Mouse (Mus musculus) ES-Bruce4 (cell line): ENCODE measurements around the gene Phactr1. TPM values are rescaled to one million over a fixed set of nuclear protein-coding genes. Genes with fewer than 3 reads are reported as not detected.

Experiments
- H3K27ac ChIP-seq: 2 replicates; pipeline ENCODE4 v1.5.1; 2012; ENCODE audit warnings: low read length, inconsistent platforms; ENCODE audit not compliant: insufficient read depth
- H3K27me3 ChIP-seq: 2 replicates; pipeline ENCODE4 v1.6.1; 2012; ENCODE audit warnings: mild to moderate bottlenecking, low read length, inconsistent platforms; ENCODE audit not compliant: control insufficient read depth, poor library complexity, insufficient read depth, severe bottlenecking
- H3K36me3 ChIP-seq: 2 replicates; pipeline ENCODE4 v1.6.1; 2012; ENCODE audit warnings: inconsistent platforms, mild to moderate bottlenecking, low read length, moderate library complexity; ENCODE audit not compliant: control insufficient read depth, poor library complexity, insufficient read depth, severe bottlenecking
- H3K4me1 ChIP-seq: one replicate; pipeline ENCODE4 v1.8.1; 2011; ENCODE audit warnings: low read length; ENCODE audit not compliant: control insufficient read depth, insufficient read depth
- H3K4me3 ChIP-seq: 2 replicates; pipeline ENCODE4 v1.5.1; 2011; ENCODE audit warnings: low read depth, mild to moderate bottlenecking, low read length
- H3K9ac ChIP-seq: 2 replicates; pipeline ENCODE4 v1.6.1; 2012; ENCODE audit warnings: low read depth, mild to moderate bottlenecking, inconsistent platforms; ENCODE audit not compliant: poor library complexity, severe bottlenecking
- H3K9me3 ChIP-seq: replicated peaks from 2 replicates; pipeline ENCODE4 v1.6.1; 2012; ENCODE audit warnings: mild to moderate bottlenecking, low read length, inconsistent platforms; ENCODE audit not compliant: control insufficient read depth, poor library complexity, insufficient read depth, severe bottlenecking
- CTCF ChIP-seq: IDR thresholded peaks from one replicate; pipeline ENCODE4 v1.8.1; 2011; ENCODE audit warnings: low read depth, low read length
- EP300 ChIP-seq: IDR thresholded peaks from 2 replicates; pipeline ENCODE4 v1.6.1; 2011; ENCODE audit warnings: low read depth, low read length; ENCODE audit not compliant: insufficient read depth
- POLR2A ChIP-seq: IDR thresholded peaks from one replicate; pipeline ENCODE4 v1.8.1; 2011; ENCODE audit warnings: low read length; ENCODE audit not compliant: insufficient read depth
- polyA plus RNA-seq: library from polyadenylated mRNA; stranded (reverse); fragments of >200 nt; gene quantifications from 2 replicates; pipeline ENCODE4 v1.2.4, GENCODE M21; 2011; ENCODE audit warnings: low read depth; ENCODE audit not compliant: missing spikeins, insufficient read depth, insufficient read length

Gene Phactr1
- polyA plus RNA-seq, 1 experiment = 0.96 TPM

DNA sequence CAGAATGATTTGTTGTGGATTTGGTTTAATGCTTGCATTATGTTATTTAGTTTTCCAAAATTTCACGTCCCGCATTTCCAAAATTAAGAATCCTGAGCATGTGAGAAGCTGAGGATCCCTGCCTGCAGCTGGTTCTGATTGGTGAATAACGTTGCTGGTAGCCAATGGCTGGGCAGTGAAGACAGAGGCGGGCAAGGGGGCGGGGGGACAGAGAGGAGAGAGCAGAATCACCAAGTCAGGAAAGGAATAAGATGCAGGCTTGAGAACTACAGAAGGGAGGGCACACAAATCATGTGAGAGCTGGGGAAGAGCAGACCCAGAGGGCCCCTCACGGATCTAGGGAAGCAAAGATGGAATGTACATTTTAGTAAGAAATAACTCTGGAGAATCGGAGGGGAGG lies 132.3 kb downstream of the Phactr1 start:
- TF ChIP-seq CTCF (no peak), POLR2A (no peak), EP300 (no peak)
- H3K9ac ChIP-seq = no peak overlapping the region
- H3K9me3 ChIP-seq = peaks cover 3% of the 10 kb centered on the region; the same call in 1 of the 2 replicates
- no peaks in the 10 kb centered on the region for H3K36me3 ChIP-seq
- H3K27me3 ChIP-seq = no peaks in the 10 kb centered on the region; the same call in 1 of the 2 replicates
- no peaks in the 10 kb centered on the region for H3K4me1 ChIP-seq
- H3K4me3 ChIP-seq = no peak overlapping the region
- H3K27ac ChIP-seq = no peak overlapping the region

DNA sequence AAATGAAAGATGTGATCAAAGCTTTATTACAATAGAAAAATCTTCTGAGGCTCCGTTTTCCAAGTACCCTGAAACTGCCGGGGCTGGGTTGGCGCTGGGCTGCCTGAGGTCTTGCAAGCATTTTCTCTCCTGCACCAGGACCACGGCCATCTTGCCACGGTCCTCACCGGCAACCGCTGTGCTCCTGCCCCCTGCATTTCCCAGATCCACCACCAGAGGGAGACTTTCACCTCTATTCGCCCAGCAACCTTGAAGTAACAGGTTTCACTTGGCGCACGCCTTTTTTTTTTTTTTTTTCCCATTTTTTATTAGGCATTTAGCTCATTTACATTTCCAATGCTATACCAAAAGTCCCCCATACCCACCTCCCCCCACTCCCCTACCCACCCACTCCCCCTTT lies 138.0 kb downstream of the Phactr1 start:
- H3K9me3 ChIP-seq = peaks cover 3% of the 10 kb centered on the region; the same call in 1 of the 2 replicates
- no peaks in the 10 kb centered on the region for H3K36me3 ChIP-seq
- H3K4me1 ChIP-seq = no peaks in the 10 kb centered on the region
- no peak overlapping the region for H3K4me3 ChIP-seq
- TF ChIP-seq POLR2A (no peak), CTCF (peak; percentile 84)
- no peak overlapping the region for H3K9ac ChIP-seq
- H3K27me3 ChIP-seq = no peaks in the 10 kb centered on the region
- H3K27ac ChIP-seq = no peak overlapping the region

DNA sequence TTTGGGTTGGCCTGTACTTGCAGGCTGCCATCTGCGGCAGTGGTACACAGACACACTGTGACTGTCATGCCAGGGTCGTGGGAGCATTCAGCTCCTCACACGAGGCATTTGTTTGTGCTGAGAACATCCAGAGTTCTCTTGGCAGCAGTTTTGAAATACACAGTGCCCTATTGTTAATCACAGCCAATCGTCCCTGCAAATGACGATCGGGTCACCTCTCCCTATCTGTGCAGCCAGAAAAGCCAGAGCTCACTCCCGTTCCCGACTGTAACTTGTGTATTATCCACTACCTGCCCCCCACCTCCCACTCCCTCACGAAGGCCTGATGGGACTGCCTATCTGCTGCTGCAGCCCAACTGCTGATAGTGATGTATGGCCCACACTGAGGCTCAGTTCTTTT lies 140.1 kb downstream of the Phactr1 start:
- Histone ChIP-seq H3K9me3 (peaks cover 5% of the 10 kb centered on the region; the same call in 1 of the 2 replicates), H3K4me3 (no peak overlapping the region), H3K27me3 (no peaks in the 10 kb centered on the region), H3K4me1 (no peaks in the 10 kb centered on the region), H3K36me3 (no peaks in the 10 kb centered on the region), H3K9ac (no peak overlapping the region), H3K27ac (no peak overlapping the region)
- no peak for TF ChIP-seq CTCF
- TF ChIP-seq EP300 = no peak
- TF ChIP-seq POLR2A = no peak

GRCm38 (mm10) chr13:42821426-42822106 lies 141.1 kb downstream of the Phactr1 start:
- no peak overlapping the region for H3K9ac ChIP-seq
- TF ChIP-seq POLR2A (no peak), EP300 (no peak), CTCF (no peak)
- H3K36me3 ChIP-seq = no peaks in the 10 kb centered on the region
- H3K27ac ChIP-seq = no peak overlapping the region
- no peaks in the 10 kb centered on the region for H3K4me1 ChIP-seq
- peaks cover 5% of the 10 kb centered on the region; the same call in 1 of the 2 replicates for H3K9me3 ChIP-seq
- H3K27me3 ChIP-seq = no peaks in the 10 kb centered on the region
- no peak overlapping the region for H3K4me3 ChIP-seq

DNA sequence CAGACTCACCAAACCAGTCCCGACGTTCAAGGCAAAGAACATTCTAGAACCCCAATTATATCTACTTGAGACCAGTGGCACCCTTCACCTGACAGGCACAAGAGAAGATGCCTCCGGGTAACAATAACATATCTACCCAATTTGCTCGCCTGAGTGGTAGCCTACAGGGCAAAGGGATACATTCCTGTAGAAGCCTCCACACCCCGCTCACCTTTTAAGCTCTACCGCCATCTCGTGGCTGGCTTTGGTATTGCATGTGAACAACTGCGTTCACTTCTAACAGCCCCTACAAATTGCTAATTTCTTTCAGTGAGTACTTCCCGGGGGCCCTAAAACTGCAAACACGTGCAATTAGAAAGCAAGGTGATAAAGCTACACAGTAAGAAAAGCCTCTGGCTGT lies 142.1 kb downstream of the Phactr1 start:
- no peak overlapping the region for H3K27ac ChIP-seq
- no peak overlapping the region for H3K9ac ChIP-seq
- TF ChIP-seq POLR2A (no peak), EP300 (no peak), CTCF (peak; percentile 68)
- H3K36me3 ChIP-seq = no peaks in the 10 kb centered on the region
- no peaks in the 10 kb centered on the region for H3K4me1 ChIP-seq
- no peaks in the 10 kb centered on the region for H3K27me3 ChIP-seq
- 0 out of 2 replicates have a peak, but pooled peaks cover 2% of the 10 kb centered on the region for H3K9me3 ChIP-seq
- H3K4me3 ChIP-seq = no peak overlapping the region

DNA sequence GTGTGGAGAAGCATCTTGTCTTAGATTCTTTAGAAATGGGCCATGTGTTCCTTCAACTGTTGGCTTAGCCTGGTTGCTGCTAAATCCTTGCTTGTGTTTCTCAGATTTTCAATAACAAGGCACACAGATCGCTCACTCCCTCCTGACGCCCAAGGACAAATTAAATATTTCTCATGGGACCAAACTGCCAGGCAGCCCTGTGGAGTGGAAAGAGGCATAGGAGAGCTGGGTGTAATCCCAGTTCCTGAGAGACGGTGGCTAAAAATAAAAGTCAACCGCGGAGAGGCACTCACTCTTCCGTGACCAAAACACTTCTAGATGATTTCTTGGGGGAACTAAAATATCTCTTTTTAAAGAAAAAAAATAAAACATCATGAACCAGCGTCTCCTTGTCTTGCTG lies 143.5 kb downstream of the Phactr1 start:
- no peak overlapping the region for H3K4me3 ChIP-seq
- H3K4me1 ChIP-seq = peaks cover under 1% of the 10 kb centered on the region
- 0 out of 2 replicates have a peak, but pooled peaks cover 2% of the 10 kb centered on the region for H3K9me3 ChIP-seq
- TF ChIP-seq CTCF = no peak
- no peak for TF ChIP-seq POLR2A
- no peak for TF ChIP-seq EP300
- no peaks in the 10 kb centered on the region for H3K27me3 ChIP-seq
- H3K9ac ChIP-seq = no peak overlapping the region
- H3K27ac ChIP-seq = no peak overlapping the region
- H3K36me3 ChIP-seq = no peaks in the 10 kb centered on the region
